Mouse (Mus musculus) heart, adult 2 months (tissue): Measurements from ENCODE around the gene Xrcc2.

ENCODE experiments used
- CTCF ChIP-seq: fragments of 200-600 bp; IDR thresholded peaks from 2 replicates; pipeline ENCODE4 v1.8.1; 2022; ENCODE audit warnings: antibody characterized with exemption, mild to moderate bottlenecking, moderate library complexity
- EP300 ChIP-seq: fragments of 200-500 bp; IDR thresholded peaks from 2 replicates; pipeline ENCODE4 v1.6.1; 2011; ENCODE audit warnings: low read depth, low read length, control low read depth; ENCODE audit not compliant: insufficient read depth
- POLR2A ChIP-seq: fragments of 200-500 bp; IDR thresholded peaks from 2 replicates; pipeline ENCODE4 v1.6.1; 2011; ENCODE audit warnings: mild to moderate bottlenecking, low read depth, low read length, control low read depth; ENCODE audit not compliant: insufficient read depth

DNA sequence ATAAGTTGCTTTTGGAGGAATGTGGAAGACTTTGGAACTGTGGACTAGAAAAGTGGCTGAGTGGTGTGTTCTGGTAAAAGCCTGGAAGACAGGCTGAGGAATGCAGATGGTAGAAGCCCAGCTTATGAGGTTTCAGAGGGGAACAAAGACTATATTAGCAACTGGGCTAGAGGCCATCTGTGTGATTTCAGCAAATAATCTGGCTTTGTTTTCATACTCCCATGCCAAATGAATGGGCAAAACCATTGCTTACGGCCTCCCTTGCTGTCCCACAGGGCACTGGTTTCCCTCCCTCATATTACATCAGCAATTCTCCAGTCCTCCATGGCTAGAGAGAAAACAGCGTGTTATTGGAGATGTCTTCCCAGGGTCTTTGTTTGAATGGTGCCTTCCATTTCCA lies 17.4 kb upstream of the Xrcc2 start:
- TF ChIP-seq CTCF (no peak), POLR2A (no peak), EP300 (no peak)
